Mouse (Mus musculus): ENCODE measurements at regions not wholly inside any gene's neighbourhood (a gene's known extent, or its start where the extent isn't known, plus 50 kb on each side); places are given as distances from the start of the nearest gene placed in this dataset.

GRCm38 (mm10) chr8:87116190-87116765, 231.2 kb upstream of the N4bp1 start:
- Histone ChIP-seq H3K9me3 (ENCODE audit: control insufficient read depth, low read length) (no peaks in the 10 kb centered on the region), H3K4me3 (ENCODE audit: insufficient read depth in 1 of 2, low read depth in 2 of 2, low read length in 2 of 2) (no peak overlapping the region), H3K36me3 (replicated peaks; ENCODE audit: control insufficient read depth, insufficient read depth, low read depth) (no peaks in the 10 kb centered on the region), H3K9ac (replicated peaks) (no peak overlapping the region), H3K27ac (no peak overlapping the region), H3K27me3 (ENCODE audit: control insufficient read depth, insufficient read depth, low read length) (no peaks in the 10 kb centered on the region), H3K4me2 (ENCODE audit: low read depth) (no peak overlapping the region), H3K4me1 (replicated peaks; ENCODE audit: control insufficient read depth in 2 of 2, insufficient read depth in 2 of 2, low read length in 1 of 2) (no peaks in the 10 kb centered on the region)
- no peak for TF ChIP-seq EP300 (IDR thresholded peaks at IDR 0.05; ENCODE audit: low read depth)
- DNase-seq (ENCODE audit: low read depth in 3 of 3, low spot score in 3 of 3) (no peak), ATAC-seq (ENCODE audit: insufficient read depth) (no peak)
- WGBS (ENCODE audit: insufficient replicate concordance) = 70% methylated on average over 14 of the region's 14 CpGs

DNA sequence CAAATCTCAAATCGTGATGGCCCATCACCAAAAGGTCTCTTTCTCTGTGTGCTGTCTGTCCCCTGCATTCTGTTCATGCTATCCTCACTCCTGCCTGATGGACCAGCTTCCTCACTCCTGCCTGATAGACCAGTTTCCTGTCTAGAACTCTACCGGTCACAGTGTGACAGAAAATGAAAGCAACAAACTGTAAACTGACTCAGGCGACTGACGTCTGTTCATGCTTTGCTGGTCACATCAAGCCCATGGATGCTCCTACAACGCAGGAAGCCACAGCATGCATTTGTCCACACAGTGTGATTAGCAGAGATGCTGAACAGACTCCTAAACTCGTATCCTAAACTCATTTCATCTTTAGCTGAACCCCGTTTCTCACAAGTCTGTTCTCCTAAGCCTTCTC, 227.3 kb upstream of the N4bp1 start:
- Histone ChIP-seq H3K27ac (no peak overlapping the region), H3K27me3 (ENCODE audit: control insufficient read depth, insufficient read depth, low read length) (no peaks in the 10 kb centered on the region), H3K4me1 (replicated peaks; ENCODE audit: control insufficient read depth in 2 of 2, insufficient read depth in 2 of 2, low read length in 1 of 2) (no peaks in the 10 kb centered on the region), H3K4me2 (ENCODE audit: low read depth) (no peak overlapping the region), H3K36me3 (replicated peaks; ENCODE audit: control insufficient read depth, insufficient read depth, low read depth) (no peaks in the 10 kb centered on the region), H3K9me3 (ENCODE audit: control insufficient read depth, low read length) (no peaks in the 10 kb centered on the region), H3K4me3 (ENCODE audit: insufficient read depth in 1 of 2, low read depth in 2 of 2, low read length in 2 of 2) (no peak overlapping the region), H3K9ac (replicated peaks) (no peak overlapping the region)
- TF ChIP-seq CTCF (IDR thresholded peaks at IDR 0.05; ENCODE audit: low read depth) (no peak), EP300 (IDR thresholded peaks at IDR 0.05; ENCODE audit: low read depth) (no peak)
- ATAC-seq (ENCODE audit: insufficient read depth) (no peak), DNase-seq (ENCODE audit: low read depth in 3 of 3, low spot score in 3 of 3) (no peak)
- WGBS (ENCODE audit: insufficient replicate concordance) = 48% methylated on average over 7 of the region's 7 CpGs

DNA sequence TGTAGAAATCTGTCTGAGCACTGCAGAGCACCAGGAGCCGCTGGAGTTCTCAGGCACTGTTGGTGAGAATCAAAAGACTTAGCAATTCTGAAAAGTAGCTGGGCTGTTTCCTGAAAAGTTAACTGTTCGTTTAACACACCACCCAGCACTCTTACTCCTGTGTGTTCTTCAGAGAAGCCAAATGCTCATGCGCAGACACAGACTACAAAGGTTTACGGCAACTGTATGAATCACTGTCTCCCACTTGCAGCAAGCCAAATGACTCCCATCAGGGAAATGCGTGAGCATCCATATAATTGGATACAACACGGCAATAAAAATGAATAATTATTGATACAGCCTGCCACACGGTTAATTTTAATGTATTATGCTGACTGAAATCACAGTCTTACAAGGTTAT, 220.0 kb upstream of the N4bp1 start:
- Histone ChIP-seq H3K4me3 (ENCODE audit: insufficient read depth in 1 of 2, low read depth in 2 of 2, low read length in 2 of 2) (no peak overlapping the region), H3K27me3 (ENCODE audit: control insufficient read depth, insufficient read depth, low read length) (no peaks in the 10 kb centered on the region), H3K27ac (no peak overlapping the region), H3K4me1 (replicated peaks; ENCODE audit: control insufficient read depth in 2 of 2, insufficient read depth in 2 of 2, low read length in 1 of 2) (no peaks in the 10 kb centered on the region), H3K9ac (replicated peaks) (no peak overlapping the region), H3K36me3 (replicated peaks; ENCODE audit: control insufficient read depth, insufficient read depth, low read depth) (no peaks in the 10 kb centered on the region), H3K9me3 (ENCODE audit: control insufficient read depth, low read length) (no peaks in the 10 kb centered on the region), H3K4me2 (ENCODE audit: low read depth) (no peak overlapping the region)
- no peak for TF ChIP-seq CTCF (IDR thresholded peaks at IDR 0.05; ENCODE audit: low read depth)
- no peak for TF ChIP-seq EP300 (IDR thresholded peaks at IDR 0.05; ENCODE audit: low read depth)
- ATAC-seq (ENCODE audit: insufficient read depth) = no peak
- WGBS (ENCODE audit: insufficient replicate concordance) = 54% methylated on average over 7 of the region's 7 CpGs
- DNase-seq (ENCODE audit: low read depth in 3 of 3, low spot score in 3 of 3) = no peak

- 44% methylated on average over 2 of the region's 2 CpGs for WGBS (ENCODE audit: insufficient replicate concordance)
- Histone ChIP-seq H3K36me3 (replicated peaks; ENCODE audit: control insufficient read depth, insufficient read depth, low read depth) (no peaks in the 10 kb centered on the region), H3K4me1 (replicated peaks; ENCODE audit: control insufficient read depth in 2 of 2, insufficient read depth in 2 of 2, low read length in 1 of 2) (no peaks in the 10 kb centered on the region), H3K9me3 (ENCODE audit: control insufficient read depth, low read length) (no peaks in the 10 kb centered on the region), H3K4me3 (ENCODE audit: insufficient read depth in 1 of 2, low read depth in 2 of 2, low read length in 2 of 2) (no peak overlapping the region), H3K27me3 (ENCODE audit: control insufficient read depth, insufficient read depth, low read length) (no peaks in the 10 kb centered on the region), H3K4me2 (ENCODE audit: low read depth) (no peak overlapping the region), H3K9ac (replicated peaks) (no peak overlapping the region), H3K27ac (no peak overlapping the region)
- no peak for DNase-seq (ENCODE audit: low read depth in 3 of 3, low spot score in 3 of 3)
- no peak for ATAC-seq (ENCODE audit: insufficient read depth)
- TF ChIP-seq EP300 (IDR thresholded peaks at IDR 0.05; ENCODE audit: low read depth) (no peak), CTCF (IDR thresholded peaks at IDR 0.05; ENCODE audit: low read depth) (no peak)
These were observed 210.2 kb upstream of the N4bp1 start for GRCm38 (mm10) chr8:87095211-87095610.

- DNase-seq (ENCODE audit: low read depth in 3 of 3, low spot score in 3 of 3) = no peak
- ATAC-seq (ENCODE audit: insufficient read depth) = no peak
- Histone ChIP-seq H3K4me3 (ENCODE audit: insufficient read depth in 1 of 2, low read depth in 2 of 2, low read length in 2 of 2) (no peak overlapping the region), H3K9me3 (ENCODE audit: control insufficient read depth, low read length) (no peaks in the 10 kb centered on the region), H3K36me3 (replicated peaks; ENCODE audit: control insufficient read depth, insufficient read depth, low read depth) (no peaks in the 10 kb centered on the region), H3K4me2 (ENCODE audit: low read depth) (no peak overlapping the region), H3K4me1 (replicated peaks; ENCODE audit: control insufficient read depth in 2 of 2, insufficient read depth in 2 of 2, low read length in 1 of 2) (no peaks in the 10 kb centered on the region), H3K27ac (no peak overlapping the region), H3K27me3 (ENCODE audit: control insufficient read depth, insufficient read depth, low read length) (no peaks in the 10 kb centered on the region), H3K9ac (replicated peaks) (no peak overlapping the region)
- 44% methylated on average over 4 of the region's 4 CpGs for WGBS (ENCODE audit: insufficient replicate concordance)
- TF ChIP-seq EP300 (IDR thresholded peaks at IDR 0.05; ENCODE audit: low read depth) (no peak), CTCF (IDR thresholded peaks at IDR 0.05; ENCODE audit: low read depth) (no peak)
These were observed 209.6 kb upstream of the N4bp1 start for GRCm38 (mm10) chr8:87094685-87095084.
